Mouse (Mus musculus): ENCODE measurements around the gene Ruvbl1.

DNA sequence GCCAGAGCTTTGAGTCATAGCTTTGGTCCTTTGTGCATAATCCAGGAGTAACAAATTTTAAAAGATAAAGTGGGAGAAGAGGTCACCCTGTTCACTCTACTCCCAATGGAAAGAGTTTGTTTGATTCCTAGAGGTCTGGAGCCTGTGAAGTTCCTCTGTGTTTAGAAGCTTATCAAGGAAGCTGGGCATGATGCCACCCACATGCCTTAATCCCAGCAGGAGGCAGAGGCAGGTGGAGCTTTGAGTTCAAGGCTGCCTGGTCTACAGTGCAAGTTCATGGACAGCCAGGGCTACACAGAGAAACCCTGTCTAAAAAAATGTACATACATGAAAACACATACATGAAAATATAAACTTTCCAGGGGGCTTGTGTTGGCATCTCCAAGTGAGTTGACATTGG lies 18.7 kb downstream of the Ruvbl1 start:
- no peak for TF ChIP-seq CTCF (IDR thresholded peaks at IDR 0.05; ENCODE audit: low read depth)
- no peak for TF ChIP-seq EP300 (optimal IDR thresholded peaks at IDR 0.05)
